Mouse (Mus musculus): ENCODE results near the gene Aldh1l1.

- TF ChIP-seq SMC3 (IDR thresholded peaks at IDR 0.05; ENCODE audit: low read depth, low read length) (no peak), POLR2A (IDR thresholded peaks at IDR 0.05; ENCODE audit: control insufficient read depth in 1 of 2, insufficient read depth in 1 of 2, low read depth in 1 of 2, low read length in 2 of 2, poor library complexity in 1 of 2) (no peak), CHD2 (IDR thresholded peaks at IDR 0.05; ENCODE audit: low read length) (no peak), USF1 (IDR thresholded peaks at IDR 0.05; ENCODE audit: low read depth, low read length) (no peak), ZC3H11A (IDR thresholded peaks at IDR 0.05; ENCODE audit: low read depth, low read length) (no peak)
Measured at GRCm38 (mm10) chr6:90462181-90462706, 24.0 kb upstream of the Aldh1l1 start, which contains the start of gene Klf15.
